9 mouse cellular contexts compared by ENCODE assay signal in genomic region chr8:13036346-13036812, GRCm38 (mm10). TPM values are rescaled to one million over a fixed set of nuclear protein-coding genes. Genes with fewer than 3 reads are reported as not detected.
DNase-seq lines count a peak whose midpoint lies in the region; ATAC-seq lines count a peak whose summit lies in the region.
"Had no signal": no experiment of that assay in that cellular context is flagged by ENCODE, and none has a peak within 500 bp of the region (broad histone marks: within the 10 kb centered on the region; RNA-seq: fewer than 3 reads in every experiment).

No protein-coding gene starts in this region.

- peaks cover 2% of the 10 kb centered on the region; the same call in 1 of the 2 replicates for H3K36me3 ChIP-seq in liver, embryonic 12.5 days
- no peaks in the 10 kb centered on the region for H3K36me3 ChIP-seq in liver, embryonic 11.5 days (ENCODE audit: control insufficient read depth, insufficient read depth, low read length)
- H3K36me3 ChIP-seq in heart, embryonic 16.5 days (ENCODE audit: control insufficient read depth, insufficient read depth) = no peaks in the 10 kb centered on the region
- H3K36me3 ChIP-seq in kidney, embryonic 16.5 days (ENCODE audit: insufficient read depth, low read length) = no peaks in the 10 kb centered on the region
- H3K36me3 ChIP-seq: intestine, embryonic 15.5 days had no signal

- H3K9me3 ChIP-seq in liver, embryonic 12.5 days (replicated peaks) = no peaks in the 10 kb centered on the region
- H3K9me3 ChIP-seq in liver, embryonic 11.5 days (ENCODE audit: control insufficient read depth, low read length) = no peaks in the 10 kb centered on the region
- H3K9me3 ChIP-seq in heart, embryonic 16.5 days (replicated peaks; ENCODE audit: control insufficient read depth, low read length) = no peaks in the 10 kb centered on the region
- no peaks in the 10 kb centered on the region for H3K9me3 ChIP-seq in kidney, embryonic 16.5 days (ENCODE audit: low read length)
- H3K9me3 ChIP-seq: intestine, embryonic 15.5 days had no signal

- DNase-seq in liver, embryonic 11.5 days (ENCODE audit: low spot score) = no peak
- DNase-seq in layer of hippocampus, postnatal 36 days = peak; percentile 41 to 60
- peak; percentile 41 to 50 for DNase-seq in right cerebral cortex, adult 2 months (ENCODE audit: low spot score in 2 of 2)
- no peak for DNase-seq in cerebellum, adult 11-12 months
- DNase-seq in kidney, adult 11 months = no peak

- WGBS in liver, embryonic 12.5 days (ENCODE audit: insufficient replicate concordance) = 66% methylated on average over 10 of the region's 10 CpGs
- 83% methylated on average over 10 of the region's 10 CpGs for WGBS in liver, embryonic 11.5 days
- WGBS in heart, embryonic 16.5 days = 54% methylated on average over 10 of the region's 10 CpGs
- WGBS in kidney, embryonic 16.5 days = 86% methylated on average over 10 of the region's 10 CpGs

- ATAC-seq in liver, embryonic 12.5 days = no peak
- no peak for ATAC-seq in liver, embryonic 11.5 days (replicated peaks; ENCODE audit: low FRiP score)
- peak; percentile 46; the same call in 1 of the 2 replicates for ATAC-seq in heart, embryonic 16.5 days (replicated peaks; ENCODE audit: extremely low read depth, insufficient read depth, low FRiP score)
- ATAC-seq in kidney, embryonic 16.5 days (ENCODE audit: low FRiP score, low TSS enrichment) = no peak

- no peak overlapping the region for H3K9ac ChIP-seq in liver, embryonic 12.5 days
- no peak overlapping the region for H3K9ac ChIP-seq in liver, embryonic 11.5 days (ENCODE audit: low read depth, low read length)
- H3K9ac ChIP-seq in heart, embryonic 16.5 days (ENCODE audit: low read length) = no peak overlapping the region
- no peak overlapping the region for H3K9ac ChIP-seq in kidney, embryonic 16.5 days (replicated peaks; ENCODE audit: low read length)
- H3K9ac ChIP-seq: intestine, embryonic 15.5 days had no signal

- H3K27me3 ChIP-seq in liver, embryonic 12.5 days (replicated peaks) = no peaks in the 10 kb centered on the region
- no peaks in the 10 kb centered on the region for H3K27me3 ChIP-seq in liver, embryonic 11.5 days (replicated peaks; ENCODE audit: control insufficient read depth, insufficient read depth, low read length)
- no peaks in the 10 kb centered on the region for H3K27me3 ChIP-seq in heart, embryonic 16.5 days (ENCODE audit: control insufficient read depth, insufficient read depth, low read length)
- H3K27me3 ChIP-seq in kidney, embryonic 16.5 days (ENCODE audit: insufficient read depth, low read length) = no peaks in the 10 kb centered on the region
- H3K27me3 ChIP-seq: intestine, embryonic 15.5 days had no signal

- H3K4me1 ChIP-seq in liver, embryonic 12.5 days = peaks cover 34% of the 10 kb centered on the region
- H3K4me1 ChIP-seq in liver, embryonic 11.5 days (replicated peaks; ENCODE audit: control insufficient read depth, insufficient read depth, low read length) = peaks cover 6% of the 10 kb centered on the region
- H3K4me1 ChIP-seq in heart, embryonic 16.5 days (ENCODE audit: control insufficient read depth, insufficient read depth, low read length) = peaks cover 9% of the 10 kb centered on the region
- peaks cover 6% of the 10 kb centered on the region; the same call in 1 of the 2 replicates for H3K4me1 ChIP-seq in kidney, embryonic 16.5 days (ENCODE audit: insufficient read depth, low read length)

- peak overlapping the region; percentile 10; the same call in 1 of the 2 replicates for H3K27ac ChIP-seq in liver, embryonic 12.5 days
- H3K27ac ChIP-seq in liver, embryonic 11.5 days (ENCODE audit: low read depth, low read length) = no peak overlapping the region
- peak overlapping the region; percentile 52; the same call in 1 of the 2 replicates for H3K27ac ChIP-seq in heart, embryonic 16.5 days (ENCODE audit: low read length)
- no peak overlapping the region for H3K27ac ChIP-seq in kidney, embryonic 16.5 days (ENCODE audit: low read length)
- H3K27ac ChIP-seq: intestine, embryonic 15.5 days had no signal

- H3K4me2 ChIP-seq in liver, embryonic 12.5 days = no peak overlapping the region
- no peak overlapping the region for H3K4me2 ChIP-seq in liver, embryonic 11.5 days
- no peak overlapping the region for H3K4me2 ChIP-seq in heart, embryonic 16.5 days (ENCODE audit: low read depth, low read length)
- no peak overlapping the region for H3K4me2 ChIP-seq in kidney, embryonic 16.5 days (replicated peaks; ENCODE audit: low read depth, low read length)
- H3K4me2 ChIP-seq: intestine, embryonic 15.5 days had no signal

- H3K4me3 ChIP-seq in liver, embryonic 12.5 days = no peak overlapping the region
- no peak overlapping the region for H3K4me3 ChIP-seq in liver, embryonic 11.5 days (ENCODE audit: low read depth, low read length)
- no peak overlapping the region for H3K4me3 ChIP-seq in heart, embryonic 16.5 days (ENCODE audit: low read length)
- H3K4me3 ChIP-seq in kidney, embryonic 16.5 days (ENCODE audit: low read length) = no peak overlapping the region
- H3K4me3 ChIP-seq: intestine, embryonic 15.5 days had no signal

RNA-seq across cellular contexts. Expression of gene F10, which starts 0.7 kb away (rescaled TPM):
- polyA plus RNA-seq in liver, embryonic 12.5 days (2016; fragmentation: Nextera tagmentation; extraction: Ambion mirVana) = 57.0 and 62.6 TPM in 2 replicates
- 59.5 and 61.1 TPM in 2 replicates for polyA plus RNA-seq in liver, embryonic 11.5 days (2014; fragmentation: Nextera tagmentation; extraction: Ambion mirVana)
- polyA plus RNA-seq in heart, embryonic 16.5 days (2015; fragmentation: Nextera tagmentation; extraction: Ambion mirVana) = 1.2 and 1.6 TPM in 2 replicates
- not detected for total RNA-seq in layer of hippocampus, postnatal 36 days (2021)
- polyA plus RNA-seq in kidney, embryonic 16.5 days (2015; fragmentation: Nextera tagmentation; extraction: Ambion mirVana) = 3.9 and 4.0 TPM in 2 replicates

RNA-seq across cellular contexts. Expression of gene F7, which starts 10.5 kb away (rescaled TPM):
- polyA plus RNA-seq in liver, embryonic 12.5 days (2016; fragmentation: Nextera tagmentation; extraction: Ambion mirVana) = 4.4 and 5.2 TPM in 2 replicates
- 2.9 and 3.8 TPM in 2 replicates for polyA plus RNA-seq in liver, embryonic 11.5 days (2014; fragmentation: Nextera tagmentation; extraction: Ambion mirVana)
- not detected in 2 replicates for polyA plus RNA-seq in heart, embryonic 16.5 days (2015; fragmentation: Nextera tagmentation; extraction: Ambion mirVana)
- total RNA-seq in layer of hippocampus, postnatal 36 days (2021) = under 1 TPM in 1 of 2 experiments, not detected in 1; 0.17 TPM
- polyA plus RNA-seq in kidney, embryonic 16.5 days (2015; fragmentation: Nextera tagmentation; extraction: Ambion mirVana) = 0.15 and 0.19 TPM in 2 replicates

RNA-seq across cellular contexts. Expression of gene Proz, which starts 24.3 kb away (rescaled TPM):
- 14.6 and 15.1 TPM in 2 replicates for polyA plus RNA-seq in liver, embryonic 12.5 days (2016; fragmentation: Nextera tagmentation; extraction: Ambion mirVana)
- 13.5 and 15.9 TPM in 2 replicates for polyA plus RNA-seq in liver, embryonic 11.5 days (2014; fragmentation: Nextera tagmentation; extraction: Ambion mirVana)
- polyA plus RNA-seq in heart, embryonic 16.5 days (2015; fragmentation: Nextera tagmentation; extraction: Ambion mirVana) = 0.42 and 0.43 TPM in 2 replicates
- not detected for total RNA-seq in layer of hippocampus, postnatal 36 days (2021)
- polyA plus RNA-seq in kidney, embryonic 16.5 days (2015; fragmentation: Nextera tagmentation; extraction: Ambion mirVana) = 1.8 and 1.9 TPM in 2 replicates

Comparison
In these comparisons a context has a peak if more than half of its experiments do, and no peak if none do; other contexts are left out.
1. H3K27ac ChIP-seq: peak in liver, embryonic 12.5 days (single experiment) and heart, embryonic 16.5 days (single experiment); none in liver, embryonic 11.5 days (single experiment) and kidney, embryonic 16.5 days (single experiment).
2. DNase-seq: peak in layer of hippocampus, postnatal 36 days (2 of 2) and right cerebral cortex, adult 2 months (2 of 2); none in liver, embryonic 11.5 days (single experiment), cerebellum, adult 11-12 months (single experiment) and kidney, adult 11 months (single experiment).
3. RNA of gene F10, which starts 0.7 kb away (polyA plus RNA-seq): 57.0 to 62.6 TPM in liver, embryonic 12.5 days and 59.5 to 61.1 TPM in liver, embryonic 11.5 days; 3.9 to 4.0 TPM in kidney, embryonic 16.5 days and 1.2 to 1.6 TPM in heart, embryonic 16.5 days; every median in the first group is over 10 times any median in the second.